Mouse (Mus musculus): Measurements from ENCODE around the gene Ss18l1. TPM values are rescaled to one million over a fixed set of nuclear protein-coding genes. Genes with fewer than 3 reads are reported as not detected.

Ss18l1 gene
- total RNA-seq, 2 experiments from 2014 or later, result 38.8 to 40.5 TPM

DNA sequence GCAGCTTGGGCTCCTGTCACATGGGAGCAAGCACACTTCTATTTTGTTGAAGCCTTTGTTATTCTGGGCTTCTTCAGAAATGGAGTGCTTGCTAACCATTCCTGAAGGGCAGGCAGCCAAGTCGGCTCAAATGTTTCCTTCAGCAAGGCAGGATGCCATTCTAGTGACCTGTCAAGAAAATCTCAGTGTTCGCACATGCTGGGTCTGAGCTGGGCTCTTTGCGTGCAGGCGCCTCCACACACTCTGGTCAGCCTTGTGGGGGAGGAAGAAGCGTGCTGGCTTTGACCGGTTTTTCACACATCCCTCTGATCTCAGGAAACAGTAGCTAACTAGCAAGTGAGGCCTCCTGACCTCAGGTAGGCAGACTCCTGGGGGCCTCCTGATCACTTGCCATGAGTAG is 73.0 kb downstream of the Ss18l1 start:
- TF ChIP-seq CTCF (IDR thresholded peaks at IDR 0.05), result no peak
- no peak overlapping the region for H3K4me3 ChIP-seq
- intact Hi-C loops (cut with DNase I), result no loop called here
- DNase-seq (ENCODE audit: extremely low spot score in 1 of 2, low spot score in 2 of 2), result peak in 1 of 2 experiments; percentile 37
- peak overlapping the region; percentile 91 for H3K27ac ChIP-seq

DNA sequence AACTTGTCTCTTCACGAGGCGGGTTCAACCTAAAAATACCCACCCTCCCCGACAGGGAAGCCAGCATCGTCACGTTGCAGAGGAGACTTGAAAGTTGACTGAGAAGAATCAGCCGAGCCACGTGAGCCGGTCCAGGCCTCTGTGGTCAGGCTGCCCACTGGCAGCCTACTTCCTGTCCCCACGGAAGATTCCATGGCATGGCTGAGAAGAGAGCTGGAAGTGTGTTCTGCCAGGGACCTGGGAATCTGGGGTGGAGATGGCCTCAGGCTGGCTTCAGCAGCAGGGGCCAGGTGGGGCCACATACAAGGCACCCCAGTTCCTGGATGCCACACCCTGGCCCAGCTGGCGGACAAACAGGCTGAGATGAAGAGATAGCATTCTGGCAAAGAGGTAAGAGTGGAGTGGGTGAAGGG is 73.8 kb downstream of the Ss18l1 start:
- Histone ChIP-seq H3K27ac (peak overlapping the region; percentile 91), H3K4me3 (peak overlapping the region; percentile 33)
- intact Hi-C loops (cut with DNase I), result no loop called here
- no peak for TF ChIP-seq CTCF (IDR thresholded peaks at IDR 0.05)
- DNase-seq (ENCODE audit: extremely low spot score in 1 of 2, low spot score in 2 of 2), result peak in 1 of 2 experiments; percentile 53

DNA sequence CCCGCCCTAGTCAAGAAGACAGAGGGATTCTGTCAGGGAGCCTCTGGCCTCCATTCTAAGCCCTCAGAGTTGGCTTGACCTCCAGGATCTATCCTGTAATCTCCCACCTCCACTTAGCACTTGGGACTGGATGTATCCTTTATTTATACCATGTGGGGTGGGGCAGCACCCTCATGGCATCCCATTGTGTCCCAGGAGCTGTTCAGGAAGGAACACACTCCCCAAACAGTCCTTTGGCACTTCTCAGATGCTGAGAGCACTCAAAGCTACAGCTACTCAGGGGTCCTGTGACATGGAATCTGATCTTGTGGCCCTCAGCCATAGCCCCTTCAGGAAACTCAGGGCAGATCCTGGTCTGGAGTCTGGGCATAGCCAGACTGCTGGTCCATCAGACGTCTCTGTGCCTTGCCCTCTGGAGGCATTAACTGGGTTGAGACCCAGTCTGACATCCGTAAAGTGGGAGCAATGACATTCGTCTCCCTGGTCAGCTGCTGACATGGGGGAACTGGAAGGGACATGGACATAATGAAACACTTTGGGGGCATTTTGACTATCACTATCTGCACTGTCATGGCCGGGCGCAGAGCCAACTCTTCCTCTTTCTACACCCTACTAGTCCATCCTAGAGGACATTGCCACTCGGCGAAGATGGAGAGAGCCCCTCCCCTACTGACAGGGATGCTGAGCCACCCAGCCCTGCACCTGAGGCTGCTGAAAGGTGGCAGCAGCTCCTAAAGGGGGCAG is 74.6 kb downstream of the Ss18l1 start:
- TF ChIP-seq CTCF (IDR thresholded peaks at IDR 0.05), result no peak
- Histone ChIP-seq H3K27ac (peak overlapping the region; percentile 91), H3K4me3 (peak overlapping the region; percentile 33)
- DNase-seq (ENCODE audit: extremely low spot score in 1 of 2, low spot score in 2 of 2), result peak in 1 of 2 experiments; percentile 19
- intact Hi-C loops (cut with DNase I), result no loop called here

GRCm38 (mm10) chr2:180117485-180118194 is 75.3 kb downstream of the Ss18l1 start:
- peak; percentile 55 to 57 for DNase-seq (ENCODE audit: extremely low spot score in 1 of 2, low spot score in 2 of 2)
- intact Hi-C loops (cut with DNase I), result loop anchor here (2.0 kb wide), 2 partner anchors 13 to 47 kb away; partner anchors contain the start of genes Hrh3 and Mtg2
- peak overlapping the region; percentile 33 for H3K4me3 ChIP-seq
- H3K27ac ChIP-seq, result peak overlapping the region; percentile 91
- TF ChIP-seq CTCF (IDR thresholded peaks at IDR 0.05), result no peak

- peak; percentile 99 to 100 for DNase-seq (ENCODE audit: extremely low spot score in 1 of 2, low spot score in 2 of 2)
- TF ChIP-seq CTCF (IDR thresholded peaks at IDR 0.05), result no peak
- Histone ChIP-seq H3K4me3 (peak within 1 kb of the TSS; percentile 85), H3K27ac (peak within 1 kb of the TSS; percentile 91)
- intact Hi-C loops (cut with DNase I), result loop anchor here (2.0 kb wide), 2 partner anchors 14 to 48 kb away; partner anchors contain the start of genes Hrh3 and Mtg2
Observed at GRCm38 (mm10) chr2:180118661-180119438, 76.5 kb downstream of the Ss18l1 start, which contains the start of gene Osbpl2. TSS of gene Osbpl2 (plus strand) at chr2:180119306.

Other genes with a start within 250 kb of the Ss18l1 start
- 10 to 100 TPM; 18.5 to 22.1 TPM for gene Taf4, start 65.9 kb upstream of the Ss18l1 start, total RNA-seq (2021)
- gene Lsm14b, start 17.5 kb upstream of the Ss18l1 start, total RNA-seq (2021), result 100 to 1,000 TPM; 101 to 105 TPM
- 100 to 1,000 TPM; 162 TPM for gene Psma7, start 76 bp upstream of the Ss18l1 start, total RNA-seq (2021)
- 10 to 100 TPM; 15.6 to 18.4 TPM for gene Mtg2, start 28.1 kb downstream of the Ss18l1 start, total RNA-seq (2021)
- gene Hrh3, start 62.0 kb downstream of the Ss18l1 start, total RNA-seq (2021), result 10 to 100 TPM; 84.3 to 85.7 TPM
- 10 to 100 TPM; 46.2 to 50.6 TPM for gene Osbpl2, start 76.8 kb downstream of the Ss18l1 start, total RNA-seq (2021)
- gene Adrm1, start 129.0 kb downstream of the Ss18l1 start, total RNA-seq (2021), result 100 to 1,000 TPM in 1 of 2 experiments, 10 to 100 TPM in 1; 96.4 to 101 TPM
- gene Lama5, start 183.3 kb downstream of the Ss18l1 start, total RNA-seq (2021), result 10 to 100 TPM in 1 of 2 experiments, 1 to 10 TPM in 1; 9.5 to 11.2 TPM
- 100 to 1,000 TPM; 682 to 702 TPM for gene Rps21, start 214.9 kb downstream of the Ss18l1 start, total RNA-seq (2021)
- gene Cables2, start 231.0 kb downstream of the Ss18l1 start, total RNA-seq (2021), result 10 to 100 TPM; 26.0 to 29.0 TPM
- gene Rbbp8nl, start 247.4 kb downstream of the Ss18l1 start, total RNA-seq (2021), result not detected

Measured in left cerebral cortex, adult 2 months (tissue).